16 mouse cellular contexts compared by ENCODE assay signal in the genomic region with DNA sequence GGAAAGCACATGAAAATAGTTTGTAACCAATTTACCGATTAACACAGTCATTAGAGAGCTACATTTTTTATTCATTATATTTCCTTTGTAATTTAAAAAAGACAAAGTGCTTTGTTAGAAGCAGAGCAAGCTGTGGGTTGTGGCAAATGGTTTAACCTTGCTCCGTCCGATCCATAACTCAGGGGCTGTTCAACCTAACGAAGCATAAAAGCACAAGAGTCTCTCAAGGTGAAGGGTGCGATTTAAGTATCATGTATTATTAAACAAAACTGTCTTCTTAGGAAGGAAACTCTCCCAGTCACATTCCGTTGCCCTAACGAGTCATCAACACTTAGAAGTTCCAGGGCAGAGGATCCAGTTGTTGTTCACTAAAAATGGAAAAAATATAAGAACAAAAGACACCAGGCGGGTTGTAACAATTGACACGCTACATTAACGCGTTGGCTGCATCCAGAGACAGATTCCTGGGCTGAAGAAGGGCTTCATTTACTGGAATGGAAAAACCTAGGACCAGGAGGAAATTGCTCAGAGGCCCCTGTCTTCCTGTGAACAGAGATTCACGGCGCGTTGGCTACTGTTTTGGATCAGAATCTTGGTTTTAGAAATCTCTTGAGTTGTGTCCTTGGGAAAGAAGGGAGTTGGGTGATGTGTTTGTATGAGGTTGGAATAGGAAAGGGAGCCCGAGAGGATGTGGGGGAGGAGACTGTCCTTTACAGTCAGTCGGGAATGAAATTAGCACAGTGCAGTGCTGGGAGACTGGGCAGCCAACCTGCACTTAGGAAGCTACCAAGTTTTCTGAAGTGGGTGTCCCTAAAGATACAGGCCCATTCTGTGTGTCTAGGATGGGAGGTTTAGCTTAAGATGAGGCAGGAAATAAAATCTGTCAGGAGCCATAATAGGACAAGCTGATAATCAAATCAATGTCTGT. TPM values are rescaled to one million over a fixed set of nuclear protein-coding genes. Genes with fewer than 3 reads are reported as not detected.
A peak's percentile ranks its signal among the peaks of the same experiment; 100 is the strongest.
DNase-seq lines count a peak whose midpoint lies in the region; ATAC-seq and TF ChIP-seq lines count a peak whose summit lies in the region.
"Had no signal": no experiment of that assay in that cellular context is flagged by ENCODE, and none has a peak within 500 bp of the region (broad histone marks: within the 10 kb centered on the region; RNA-seq: fewer than 3 reads in every experiment).

No protein-coding gene starts in this region.

- H3K36me3 ChIP-seq in heart, embryonic 11.5 days (ENCODE audit: control insufficient read depth, insufficient read depth, low read length), result no peaks in the 10 kb centered on the region
- no peaks in the 10 kb centered on the region for H3K36me3 ChIP-seq in kidney, embryonic 15.5 days
- H3K36me3 ChIP-seq in neural tube, embryonic 13.5 days, result no peaks in the 10 kb centered on the region
- no peaks in the 10 kb centered on the region for H3K36me3 ChIP-seq in neural tube, embryonic 15.5 days
- H3K36me3 ChIP-seq in heart, postnatal 0 days (replicated peaks; ENCODE audit: control insufficient read depth, insufficient read depth, low read length), result no peaks in the 10 kb centered on the region
- H3K36me3 ChIP-seq: embryonic facial prominence, embryonic 12.5 days; midbrain, embryonic 12.5 days had no signal

- ATAC-seq in heart, embryonic 11.5 days (replicated peaks; ENCODE audit: insufficient number of reproducible peaks, low FRiP score, low TSS enrichment), result no peak
- peak; percentile 86 for ATAC-seq in kidney, embryonic 15.5 days (replicated peaks; ENCODE audit: low FRiP score)
- ATAC-seq in neural tube, embryonic 13.5 days (ENCODE audit: low read depth), result peak; percentile 32; the same call in 1 of the 2 replicates
- no peak for ATAC-seq in neural tube, embryonic 15.5 days (ENCODE audit: low FRiP score)
- ATAC-seq in heart, postnatal 0 days (ENCODE audit: insufficient read depth, low read depth), result peak; percentile 47; the same call in 1 of the 2 replicates
- ATAC-seq: hindbrain, embryonic 16.5 days had no signal

- no peak overlapping the region for H3K4me3 ChIP-seq in heart, embryonic 11.5 days (ENCODE audit: low read depth, low read length)
- H3K4me3 ChIP-seq in kidney, embryonic 15.5 days (replicated peaks), result no peak overlapping the region
- H3K4me3 ChIP-seq in neural tube, embryonic 13.5 days, result no peak overlapping the region
- H3K4me3 ChIP-seq in neural tube, embryonic 15.5 days (replicated peaks), result no peak overlapping the region
- no peak overlapping the region for H3K4me3 ChIP-seq in heart, postnatal 0 days (ENCODE audit: low read depth, low read length)
- H3K4me3 ChIP-seq: embryonic facial prominence, embryonic 12.5 days; midbrain, embryonic 12.5 days; myocyte had no signal

- H3K27me3 ChIP-seq in heart, embryonic 11.5 days (ENCODE audit: control insufficient read depth, insufficient read depth, low read length), result no peaks in the 10 kb centered on the region
- H3K27me3 ChIP-seq in kidney, embryonic 15.5 days, result 0 out of 2 replicates have a peak, but pooled peaks cover 5% of the 10 kb centered on the region
- no peaks in the 10 kb centered on the region for H3K27me3 ChIP-seq in neural tube, embryonic 13.5 days
- no peaks in the 10 kb centered on the region for H3K27me3 ChIP-seq in neural tube, embryonic 15.5 days (replicated peaks)
- H3K27me3 ChIP-seq in heart, postnatal 0 days (ENCODE audit: control insufficient read depth, insufficient read depth, low read length), result no peaks in the 10 kb centered on the region
- H3K27me3 ChIP-seq: embryonic facial prominence, embryonic 12.5 days; midbrain, embryonic 12.5 days had no signal

- H3K4me1 ChIP-seq in heart, embryonic 11.5 days (ENCODE audit: control insufficient read depth, insufficient read depth, low read length), result peaks cover 7% of the 10 kb centered on the region
- peaks cover 25% of the 10 kb centered on the region for H3K4me1 ChIP-seq in kidney, embryonic 15.5 days
- H3K4me1 ChIP-seq in neural tube, embryonic 13.5 days (replicated peaks), result peaks cover 12% of the 10 kb centered on the region
- H3K4me1 ChIP-seq in neural tube, embryonic 15.5 days, result no peaks in the 10 kb centered on the region
- 0 out of 2 replicates have a peak, but pooled peaks cover 5% of the 10 kb centered on the region for H3K4me1 ChIP-seq in heart, postnatal 0 days (ENCODE audit: control insufficient read depth, insufficient read depth)
- H3K4me1 ChIP-seq: midbrain, embryonic 12.5 days had no signal

- H3K9me3 ChIP-seq in heart, embryonic 11.5 days (replicated peaks; ENCODE audit: control insufficient read depth, low read length), result no peaks in the 10 kb centered on the region
- H3K9me3 ChIP-seq in kidney, embryonic 15.5 days (replicated peaks), result no peaks in the 10 kb centered on the region
- H3K9me3 ChIP-seq in neural tube, embryonic 13.5 days, result no peaks in the 10 kb centered on the region
- no peaks in the 10 kb centered on the region for H3K9me3 ChIP-seq in neural tube, embryonic 15.5 days (replicated peaks)
- no peaks in the 10 kb centered on the region for H3K9me3 ChIP-seq in heart, postnatal 0 days (replicated peaks; ENCODE audit: control insufficient read depth, low read length)
- H3K9me3 ChIP-seq: embryonic facial prominence, embryonic 12.5 days; midbrain, embryonic 12.5 days had no signal

- 66% methylated on average over 16 of the region's 16 CpGs for WGBS in heart, embryonic 11.5 days (ENCODE audit: insufficient replicate concordance)
- 25% methylated on average over 16 of the region's 16 CpGs for WGBS in kidney, embryonic 15.5 days
- whole genome bisulfite sequencing in neural tube, embryonic 13.5 days, result 58% methylated on average over 16 of the region's 16 CpGs
- WGBS in neural tube, embryonic 15.5 days, result 55% methylated on average over 16 of the region's 16 CpGs
- 58% methylated on average over 16 of the region's 16 CpGs for WGBS in heart, postnatal 0 days

- no peak overlapping the region for H3K9ac ChIP-seq in heart, embryonic 11.5 days (ENCODE audit: low read depth, low read length)
- no peak overlapping the region for H3K9ac ChIP-seq in kidney, embryonic 15.5 days
- H3K9ac ChIP-seq in neural tube, embryonic 13.5 days, result no peak overlapping the region
- H3K9ac ChIP-seq in neural tube, embryonic 15.5 days (replicated peaks), result no peak overlapping the region
- H3K9ac ChIP-seq in heart, postnatal 0 days (replicated peaks; ENCODE audit: low read depth, low read length), result no peak overlapping the region
- H3K9ac ChIP-seq: embryonic facial prominence, embryonic 12.5 days; midbrain, embryonic 12.5 days had no signal

- H3K4me2 ChIP-seq in heart, embryonic 11.5 days, result no peak overlapping the region
- H3K4me2 ChIP-seq in kidney, embryonic 15.5 days, result peak overlapping the region; percentile 40
- H3K4me2 ChIP-seq in neural tube, embryonic 13.5 days, result no peak overlapping the region
- no peak overlapping the region for H3K4me2 ChIP-seq in neural tube, embryonic 15.5 days
- H3K4me2 ChIP-seq in heart, postnatal 0 days (ENCODE audit: low read depth, low read length), result no peak overlapping the region
- H3K4me2 ChIP-seq: embryonic facial prominence, embryonic 12.5 days; liver, embryonic 11.5 days; midbrain, embryonic 12.5 days had no signal

- TF ChIP-seq EP300 in heart, postnatal 0 days (IDR thresholded peaks at IDR 0.05; ENCODE audit: low read depth), result no peak

- H3K27ac ChIP-seq in heart, embryonic 11.5 days (ENCODE audit: low read depth, low read length), result peak overlapping the region; percentile 3; the same call in 1 of the 2 replicates
- peak overlapping the region; percentile 82 for H3K27ac ChIP-seq in kidney, embryonic 15.5 days
- H3K27ac ChIP-seq in neural tube, embryonic 13.5 days (replicated peaks), result peak overlapping the region; percentile 46; the same call in 1 of the 2 replicates
- H3K27ac ChIP-seq in neural tube, embryonic 15.5 days (replicated peaks), result no peak overlapping the region
- peak overlapping the region; percentile 54 for H3K27ac ChIP-seq in heart, postnatal 0 days (ENCODE audit: low read depth)
- H3K27ac ChIP-seq: embryonic facial prominence, embryonic 12.5 days; macrophage; midbrain, embryonic 12.5 days had no signal

- no peak for DNase-seq in heart, postnatal 4 days
- DNase-seq in kidney, adult 8-10 months, result no peak
- DNase-seq in heart, postnatal 0 days (ENCODE audit: low spot score), result no peak
- DNase-seq: adrenal gland, adult 2 months; cerebellum, adult 18-20 months; gastrocnemius, postnatal 36 days had no signal

- TF ChIP-seq CTCF in heart, postnatal 0 days (IDR thresholded peaks at IDR 0.05; ENCODE audit: low read depth), result no peak

RNA-seq across cellular contexts. Expression of a gene that starts 17.3 kb away (rescaled TPM):
- 0.11 and 0.25 TPM in 2 replicates for polyA plus RNA-seq in heart, embryonic 11.5 days (2014; fragmentation: Nextera tagmentation; extraction: Ambion mirVana)
- 10 to 100 TPM in 1 of 2 experiments, 1 to 10 TPM in 1; 7.2 to 10.1 TPM for total RNA-seq in heart, postnatal 4 days (2021)
- 0.99 and 1.1 TPM in 2 replicates for polyA plus RNA-seq in kidney, embryonic 15.5 days (2015; fragmentation: Nextera tagmentation; extraction: Ambion mirVana)
- polyA plus RNA-seq in neural tube, embryonic 13.5 days (2015; fragmentation: Nextera tagmentation; extraction: Ambion mirVana), result 0.56 and 0.92 TPM in 2 replicates
- polyA plus RNA-seq in neural tube, embryonic 15.5 days (2015; fragmentation: Nextera tagmentation; extraction: Ambion mirVana), result 0.87 and 0.89 TPM in 2 replicates
- total RNA-seq in heart, postnatal 0 days (2014; rRNA removed; ENCODE audit: low replicate concordance), result 4.5 and 5.6 TPM in 2 replicates
- polyA plus RNA-seq in heart, postnatal 0 days (2015; fragmentation: Nextera tagmentation; extraction: Ambion mirVana), result 0.82 TPM in 2 replicates

Comparison
In these comparisons a context has a peak if more than half of its experiments do, and no peak if none do; other contexts are left out.
1. ATAC-seq: peak in kidney, embryonic 15.5 days (single experiment), neural tube, embryonic 13.5 days (single experiment) and heart, postnatal 0 days (single experiment); none in heart, embryonic 11.5 days (single experiment) and neural tube, embryonic 15.5 days (single experiment).